Mouse (Mus musculus): Measurements from ENCODE around the gene Atp2a1.

- TF ChIP-seq POLR2A (IDR thresholded peaks at IDR 0.05; ENCODE audit: control insufficient read depth, extremely low read depth, insufficient read depth, low read length, poor library complexity) (no peak), CTCF (IDR thresholded peaks at IDR 0.05; ENCODE audit: borderline replicate concordance, control insufficient read depth, extremely low read depth, insufficient read depth, low read length, poor library complexity) (peak; percentile 69; the same call in 1 of the 2 replicates)
Measured at GRCm38 (mm10) chr7:126399548-126399947, 63.4 kb downstream of the Atp2a1 start.
